Comparison of ENCODE assay signal across 27 mouse cellular contexts in the genomic region with DNA sequence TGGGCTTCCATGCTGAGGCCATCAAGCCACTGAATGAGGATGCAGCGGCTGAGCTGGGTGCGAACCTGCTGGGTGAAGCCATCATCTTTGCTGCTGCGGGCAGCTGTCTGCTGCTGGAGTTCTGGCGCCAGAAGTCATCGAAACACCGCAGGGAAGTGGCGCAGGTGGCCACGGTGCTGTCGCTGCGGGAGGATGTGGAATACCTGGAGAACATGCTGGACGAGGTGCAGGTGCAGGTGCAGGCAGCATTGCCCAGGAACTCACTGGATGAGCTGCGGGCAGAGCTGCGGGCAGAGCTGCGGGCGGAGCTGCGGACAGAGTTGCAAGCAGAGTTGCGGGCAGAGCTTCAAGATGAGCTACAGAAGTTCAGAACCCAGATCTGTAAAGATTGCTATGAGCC. TPM values are rescaled to one million over a fixed set of nuclear protein-coding genes. Genes with fewer than 3 reads are reported as not detected.
"Had no signal": no experiment of that assay in that cellular context is flagged by ENCODE, and none has a peak within 500 bp of the region (broad histone marks: within the 10 kb centered on the region; RNA-seq: fewer than 3 reads in every experiment).

No protein-coding gene starts in this region.

- H3K9me3 ChIP-seq: intestine, embryonic 15.5 days; kidney, embryonic 15.5 days; liver, embryonic 15.5 days; lung, embryonic 15.5 days; megakaryocyte, embryonic 14.5 days; midbrain, embryonic 12.5 days; neural tube, embryonic 12.5 days; neural tube, embryonic 15.5 days had no signal

- H3K4me3 ChIP-seq: intestine, embryonic 15.5 days; kidney, embryonic 15.5 days; left cerebral cortex, adult 2 months; liver, embryonic 15.5 days; lung, embryonic 15.5 days; megakaryocyte, embryonic 14.5 days; midbrain, embryonic 12.5 days; neural tube, embryonic 12.5 days; neural tube, embryonic 15.5 days had no signal

- H3K27me3 ChIP-seq: intestine, embryonic 15.5 days; kidney, embryonic 15.5 days; liver, embryonic 15.5 days; lung, embryonic 15.5 days; megakaryocyte, embryonic 14.5 days; midbrain, embryonic 12.5 days; neural tube, embryonic 12.5 days; neural tube, embryonic 15.5 days had no signal

- ATAC-seq: intestine, embryonic 15.5 days had no signal

- DNase-seq: kidney, adult 11 months; kidney, adult 8-10 months; kidney, postnatal 10 days; kidney, postnatal 36 days; layer of hippocampus, postnatal 36 days; lung, adult 18-20 months; lung, postnatal 10 days; lung, postnatal 36 days; retina, postnatal 1 day; right cerebral cortex, postnatal 25 days; spleen, adult 18-20 months; thymus, adult 18-20 months; thymus, postnatal 36 days had no signal

- H3K4me1 ChIP-seq: midbrain, embryonic 12.5 days; neural tube, embryonic 12.5 days; neural tube, embryonic 15.5 days had no signal

- H3K9ac ChIP-seq: intestine, embryonic 15.5 days; kidney, embryonic 15.5 days; liver, embryonic 15.5 days; lung, embryonic 15.5 days; midbrain, embryonic 12.5 days; neural tube, embryonic 12.5 days; neural tube, embryonic 15.5 days had no signal

- H3K27ac ChIP-seq: intestine, embryonic 15.5 days; kidney, embryonic 15.5 days; left cerebral cortex, adult 2 months; liver, embryonic 15.5 days; lung, embryonic 15.5 days; midbrain, embryonic 12.5 days; neural tube, embryonic 12.5 days; neural tube, embryonic 15.5 days; stomach, postnatal 0 days had no signal

- H3K4me2 ChIP-seq: intestine, embryonic 15.5 days; kidney, embryonic 15.5 days; liver, embryonic 15.5 days; lung, embryonic 15.5 days; midbrain, embryonic 12.5 days; neural tube, embryonic 12.5 days; neural tube, embryonic 15.5 days had no signal

RNA-seq across cellular contexts. Expression of a gene that starts 24.5 kb away (rescaled TPM):
- total RNA-seq: left cerebral cortex, adult 2 months; left cerebral cortex, postnatal 36 days; liver, adult 2 months had no signal
- polyA plus RNA-seq: limb, embryonic 14.5 days; lung, embryonic 15.5 days; neural tube, embryonic 12.5 days; stomach, embryonic 14.5 days had no signal
